Mouse (Mus musculus) forebrain, postnatal 0 days (tissue): ENCODE data around the gene 4930595D18Rik. TPM values are rescaled to one million over a fixed set of nuclear protein-coding genes. Genes with fewer than 3 reads are reported as not detected.

Experiments used
- ATAC-seq: fragments of 200-750 bp; cut with Nextera tagmentation; 2 replicates; pipeline ENCODE4 v1.8.0; 2017; ENCODE audit warnings: mild to moderate bottlenecking, moderate library complexity
- DNase-seq: peaks from one replicate; pipeline ENCODE4 v3.0.0-alpha.2; 2015
- H3K27ac ChIP-seq: fragments of 300-500 bp; sonication (generic); 2 replicates; pipeline ENCODE4 v1.5.1; 2014; ENCODE audit warnings: low read depth, mild to moderate bottlenecking, antibody characterized with exemption, low read length, moderate library complexity, mixed read lengths
- H3K27me3 ChIP-seq: fragments of 300-500 bp; sonication (generic); 2 replicates; pipeline ENCODE4 v1.6.1; 2014; ENCODE audit warnings: mild to moderate bottlenecking, low read length, mixed read lengths; ENCODE audit not compliant: insufficient read depth
- H3K36me3 ChIP-seq: fragments of 300-500 bp; sonication (generic); 2 replicates; pipeline ENCODE4 v1.6.1; 2014; ENCODE audit warnings: mild to moderate bottlenecking, moderate library complexity; ENCODE audit not compliant: insufficient read depth
- H3K4me1 ChIP-seq: fragments of 300-500 bp; sonication (generic); 2 replicates; pipeline ENCODE4 v1.6.1; 2014; ENCODE audit warnings: antibody characterized with exemption; ENCODE audit not compliant: insufficient read depth
- H3K4me2 ChIP-seq: fragments of 300-500 bp; sonication (generic); 2 replicates; pipeline ENCODE4 v1.6.1; 2014; ENCODE audit warnings: low read depth, mild to moderate bottlenecking, moderate library complexity
- H3K4me3 ChIP-seq: fragments of 300-500 bp; sonication (generic); 2 replicates; pipeline ENCODE4 v1.5.1; 2014; ENCODE audit warnings: low read depth, low read length, mixed read lengths
- H3K9ac ChIP-seq: fragments of 300-500 bp; sonication (generic); 2 replicates; pipeline ENCODE4 v1.6.1; 2014; ENCODE audit warnings: mild to moderate bottlenecking
- H3K9me3 ChIP-seq: fragments of 300-500 bp; sonication (generic); 2 replicates; pipeline ENCODE4 v1.6.1; 2016; ENCODE audit warnings: low read length
- CTCF ChIP-seq: sonication (generic); IDR thresholded peaks from 2 replicates; pipeline ENCODE4 v1.5.1; 2016; ENCODE audit warnings: antibody characterized with exemption, control low read depth, low read depth
- WGBS: fragments of 180-500 bp; shearing (Covaris S2); extraction: QIAGEN DNeasy Blood & Tissue Kit; methylation state at CpG from one replicate; pipeline ENCODE4 v1.1.7; 2014; 5-methylcytosine and 5-hydroxymethylcytosine counted together
- polyA plus RNA-seq: library from polyadenylated mRNA; unstranded; fragments of >200 nt; fragmentation: Nextera tagmentation; extraction: Ambion mirVana; gene quantifications from 2 replicates; pipeline ENCODE4 v1.2.1, GENCODE M21; 2015
- total RNA-seq: library from RNA; depleted of rRNA; stranded (reverse); fragments of >200 nt; gene quantifications from 2 replicates; pipeline ENCODE4 v1.2.3, GENCODE M21; 2014

4930595D18Rik gene
- total and polyA plus RNA-seq, 2 experiments from 2014 or later: 0.48 TPM; not detected in 1

- Histone ChIP-seq H3K4me2 (no peak overlapping the region), H3K9ac (no peak overlapping the region), H3K4me3 (no peak overlapping the region), H3K36me3 (no peaks in the 10 kb centered on the region), H3K4me1 (no peaks in the 10 kb centered on the region), H3K9me3 (no peaks in the 10 kb centered on the region), H3K27ac (no peak overlapping the region), H3K27me3 (no peaks in the 10 kb centered on the region)
- WGBS: 67% methylated on average over 5 of the region's 5 CpGs
- TF ChIP-seq CTCF: no peak
- DNase-seq: no peak
- ATAC-seq: no peak
Measured at GRCm38 (mm10) chr12:111211729-111212128, 27.4 kb upstream of the 4930595D18Rik start.

- no peaks in the 10 kb centered on the region for H3K9me3 ChIP-seq
- H3K4me1 ChIP-seq: peaks cover 7% of the 10 kb centered on the region
- H3K9ac ChIP-seq: no peak overlapping the region
- DNase-seq: no peak
- H3K4me3 ChIP-seq: no peak overlapping the region
- no peak overlapping the region for H3K27ac ChIP-seq
- no peaks in the 10 kb centered on the region for H3K27me3 ChIP-seq
- WGBS: 87% methylated on average over 3 of the region's 3 CpGs
- no peak for TF ChIP-seq CTCF
- no peak overlapping the region for H3K4me2 ChIP-seq
- no peak for ATAC-seq
- H3K36me3 ChIP-seq: no peaks in the 10 kb centered on the region
Measured at GRCm38 (mm10) chr12:111207641-111208040, 23.4 kb upstream of the 4930595D18Rik start.

GRCm38 (mm10) chr12:111203945-111204344 is 19.7 kb upstream of the 4930595D18Rik start:
- Histone ChIP-seq H3K36me3 (no peaks in the 10 kb centered on the region), H3K27me3 (no peaks in the 10 kb centered on the region), H3K4me2 (peak overlapping the region; percentile 10; the same call in 1 of the 2 replicates), H3K9me3 (no peaks in the 10 kb centered on the region), H3K4me3 (no peak overlapping the region), H3K4me1 (peaks cover 7% of the 10 kb centered on the region), H3K9ac (peak overlapping the region; percentile 18; the same call in 1 of the 2 replicates), H3K27ac (peak overlapping the region; percentile 60)
- ATAC-seq: peak; percentile 69
- TF ChIP-seq CTCF: no peak
- DNase-seq: peak; percentile 69
- 42% methylated on average over 3 of the region's 3 CpGs for WGBS

GRCm38 (mm10) chr12:111203076-111203475 is 18.8 kb upstream of the 4930595D18Rik start:
- no peaks in the 10 kb centered on the region for H3K27me3 ChIP-seq
- H3K4me3 ChIP-seq: no peak overlapping the region
- H3K9me3 ChIP-seq: no peaks in the 10 kb centered on the region
- 0 out of 2 replicates have a peak overlapping the region, but pooled peaks have one; percentile 11 for H3K27ac ChIP-seq
- ATAC-seq: peak; percentile 79
- H3K9ac ChIP-seq: no peak overlapping the region
- H3K4me1 ChIP-seq: peaks cover 7% of the 10 kb centered on the region
- peak overlapping the region; percentile 5; the same call in 1 of the 2 replicates for H3K4me2 ChIP-seq
- no peaks in the 10 kb centered on the region for H3K36me3 ChIP-seq
- peak; percentile 44 for TF ChIP-seq CTCF
- peak; percentile 58 for DNase-seq
- WGBS: 42% methylated on average over 10 of the region's 10 CpGs

- WGBS: 90% methylated on average over 4 of the region's 4 CpGs
- no peak for ATAC-seq
- Histone ChIP-seq H3K27ac (no peak overlapping the region), H3K27me3 (no peaks in the 10 kb centered on the region), H3K36me3 (no peaks in the 10 kb centered on the region), H3K4me1 (peaks cover 6% of the 10 kb centered on the region; the same call in 1 of the 2 replicates), H3K9ac (no peak overlapping the region), H3K4me3 (no peak overlapping the region), H3K9me3 (no peaks in the 10 kb centered on the region), H3K4me2 (no peak overlapping the region)
- TF ChIP-seq CTCF: no peak
- DNase-seq: no peak
Measured at GRCm38 (mm10) chr12:111196548-111196947, 12.3 kb upstream of the 4930595D18Rik start.

DNA sequence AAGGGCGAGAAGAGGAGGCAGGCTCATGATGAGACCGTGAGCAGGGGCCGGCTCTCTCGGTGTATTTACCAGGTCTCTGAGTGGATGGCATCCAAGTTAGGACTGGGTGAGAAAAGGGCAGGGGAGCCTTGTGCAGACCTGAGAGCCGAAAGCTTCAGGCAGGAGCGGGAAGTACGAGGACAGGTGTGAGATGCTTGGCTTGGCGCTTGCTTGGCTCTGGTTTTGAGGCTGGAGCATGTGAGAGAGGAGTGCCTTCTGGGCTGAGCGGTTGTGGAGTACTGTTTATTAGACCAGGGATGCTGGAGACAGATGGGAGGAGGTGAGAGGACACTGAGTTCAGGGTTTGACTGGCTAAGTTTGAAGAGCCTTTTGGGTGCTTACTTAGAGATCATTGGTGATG is 9.0 kb upstream of the 4930595D18Rik start:
- Histone ChIP-seq H3K27ac (no peak overlapping the region), H3K27me3 (no peaks in the 10 kb centered on the region)
- 51% methylated on average over 9 of the region's 9 CpGs for WGBS

DNA sequence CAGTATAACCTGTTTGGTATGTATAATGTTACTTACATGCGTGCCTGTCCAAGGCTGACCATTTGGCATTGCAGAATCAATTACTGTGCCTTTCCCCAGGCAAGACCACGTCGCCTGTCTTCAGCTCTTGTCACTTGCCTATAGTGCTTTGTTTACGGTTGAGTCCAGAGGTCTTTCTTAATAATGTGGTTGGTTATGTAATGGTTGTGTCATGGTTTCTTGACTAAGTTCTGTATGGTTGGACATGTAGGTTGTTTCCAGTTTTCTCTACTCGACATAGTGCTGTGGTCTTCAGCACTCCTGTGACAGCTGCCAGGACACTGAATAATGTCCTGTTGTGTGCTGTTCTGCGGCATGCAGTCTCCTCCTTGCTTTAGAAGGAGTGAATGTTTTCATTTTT is 8.5 kb upstream of the 4930595D18Rik start:
- 72% methylated on average over 6 of the region's 6 CpGs for WGBS
- ATAC-seq: no peak
- DNase-seq: no peak
- H3K4me2 ChIP-seq: no peak overlapping the region
- H3K9me3 ChIP-seq: no peaks in the 10 kb centered on the region
- no peaks in the 10 kb centered on the region for H3K27me3 ChIP-seq
- H3K27ac ChIP-seq: no peak overlapping the region
- no peaks in the 10 kb centered on the region for H3K36me3 ChIP-seq
- H3K4me1 ChIP-seq: peaks cover 6% of the 10 kb centered on the region; the same call in 1 of the 2 replicates
- H3K4me3 ChIP-seq: no peak overlapping the region
- TF ChIP-seq CTCF: no peak
- no peak overlapping the region for H3K9ac ChIP-seq

More for the DNA sequence above, 9.0 kb upstream of the 4930595D18Rik start:
- H3K9me3 ChIP-seq: no peaks in the 10 kb centered on the region
- peaks cover 6% of the 10 kb centered on the region; the same call in 1 of the 2 replicates for H3K4me1 ChIP-seq
- no peak overlapping the region for H3K4me2 ChIP-seq
- ATAC-seq: no peak
- TF ChIP-seq CTCF: no peak
- no peak overlapping the region for H3K9ac ChIP-seq
- no peak for DNase-seq
- no peak overlapping the region for H3K4me3 ChIP-seq
- H3K36me3 ChIP-seq: no peaks in the 10 kb centered on the region
